Mouse (Mus musculus): Measurements from ENCODE around the gene Gm26992. TPM values are rescaled to one million over a fixed set of nuclear protein-coding genes. Genes with fewer than 3 reads are reported as not detected.

The Gm26992 gene
- not detected for polyA plus RNA-seq (2021)

DNA sequence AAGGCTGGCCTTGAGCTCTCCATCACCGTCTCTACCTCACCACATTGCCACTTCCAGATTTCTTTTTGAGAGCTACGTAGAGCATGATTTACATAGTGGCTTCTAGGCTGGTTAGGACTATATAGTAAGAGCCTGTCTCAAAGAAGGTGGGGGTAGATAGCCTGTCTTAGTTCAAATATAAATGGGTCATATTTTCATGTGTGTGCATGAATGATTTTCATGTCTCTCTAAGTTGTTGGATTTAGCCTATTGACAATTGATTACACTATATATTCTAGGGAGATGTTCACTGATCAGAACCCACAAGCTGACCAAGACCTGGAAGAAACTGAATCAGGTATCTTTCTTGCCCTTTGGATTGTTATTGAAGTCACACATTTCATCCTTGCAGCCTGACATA lies at the start of gene Gm26992:
TSS of gene Gm26992 (plus strand) at position 301 of the 400 bp plus-strand sequence.
- TF ChIP-seq CTCF (IDR thresholded peaks at IDR 0.05) = no peak
- peaks cover 52% of the 10 kb centered on the region for H3K27me3 ChIP-seq
- ATAC-seq (no peak), DNase-seq (ENCODE audit: low read depth, low spot score) (no peak)
- CTCF ChIA-PET = interaction anchor here (2.4 kb wide), 1 partner anchor 19 kb away, joined by 10 read pairs; no protein-coding TSS in a partner anchor
- POLR2A ChIA-PET = no interaction called here
- in situ Hi-C loops (cut with MboI; ENCODE audit: low pct_unique_long_range_greater_than_20kb) = no loop called here

DNA sequence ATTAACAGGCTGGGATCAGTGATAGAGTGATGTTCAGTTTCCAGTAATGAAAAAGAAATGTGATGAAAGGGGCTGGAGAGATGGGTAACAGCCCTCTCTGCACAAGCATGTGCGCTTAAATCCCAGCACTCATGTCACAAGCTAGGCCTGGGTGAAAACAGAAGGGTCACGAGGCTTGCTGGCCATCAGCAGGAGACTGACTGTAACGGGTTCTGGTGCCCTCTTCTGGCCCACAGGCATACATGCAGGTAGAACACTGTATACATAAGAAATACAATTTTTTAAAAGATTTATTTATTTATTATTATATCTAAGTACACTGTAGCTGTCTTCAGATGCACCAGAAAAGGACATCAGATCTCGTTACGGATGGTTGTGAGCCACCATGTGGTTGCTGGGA lies 47.6 kb upstream of the Gm26992 start:
- in situ Hi-C loops (cut with MboI; ENCODE audit: low pct_unique_long_range_greater_than_20kb) = loop anchor here (5.0 kb wide), 1 partner anchor 97 kb away; no protein-coding TSS in a partner anchor
- ChIA-PET POLR2A (no interaction called here), CTCF (interaction anchor here (0.9 to 1.2 kb wide), 5 partner anchors 9 to 115 kb away, joined by 3 to 4 read pairs (median 3); no protein-coding TSS in a partner anchor)
- DNase-seq (ENCODE audit: low read depth, low spot score) (no peak), ATAC-seq (no peak)
- H3K27me3 ChIP-seq = peaks cover 55% of the 10 kb centered on the region
- TF ChIP-seq CTCF (IDR thresholded peaks at IDR 0.05) = peak; percentile 62

- DNase-seq (ENCODE audit: low read depth, low spot score) (no peak), ATAC-seq (no peak)
- POLR2A ChIA-PET = no interaction called here
- H3K27me3 ChIP-seq = peaks cover 52% of the 10 kb centered on the region
- CTCF ChIA-PET = interaction anchor here (1.3 to 1.9 kb wide), 2 partner anchors 90 to 111 kb away, joined by 4 to 5 read pairs; no protein-coding TSS in a partner anchor
- peak; percentile 54 for TF ChIP-seq CTCF (IDR thresholded peaks at IDR 0.05)
- in situ Hi-C loops (cut with MboI; ENCODE audit: low pct_unique_long_range_greater_than_20kb) = no loop called here
Observed at GRCm38 (mm10) chrX:103384528-103384927, 37.3 kb upstream of the Gm26992 start.

GRCm38 (mm10) chrX:103388131-103388530 lies 33.7 kb upstream of the Gm26992 start:
- POLR2A ChIA-PET = no interaction called here
- CTCF ChIA-PET = interaction anchor here (1.1 to 1.2 kb wide), 2 partner anchors 11 to 27 kb away, joined by 3 read pairs; no protein-coding TSS in a partner anchor
- peaks cover 53% of the 10 kb centered on the region for H3K27me3 ChIP-seq
- DNase-seq (ENCODE audit: low read depth, low spot score) (no peak), ATAC-seq (no peak)
- no peak for TF ChIP-seq CTCF (IDR thresholded peaks at IDR 0.05)
- in situ Hi-C loops (cut with MboI; ENCODE audit: low pct_unique_long_range_greater_than_20kb) = no loop called here

DNA sequence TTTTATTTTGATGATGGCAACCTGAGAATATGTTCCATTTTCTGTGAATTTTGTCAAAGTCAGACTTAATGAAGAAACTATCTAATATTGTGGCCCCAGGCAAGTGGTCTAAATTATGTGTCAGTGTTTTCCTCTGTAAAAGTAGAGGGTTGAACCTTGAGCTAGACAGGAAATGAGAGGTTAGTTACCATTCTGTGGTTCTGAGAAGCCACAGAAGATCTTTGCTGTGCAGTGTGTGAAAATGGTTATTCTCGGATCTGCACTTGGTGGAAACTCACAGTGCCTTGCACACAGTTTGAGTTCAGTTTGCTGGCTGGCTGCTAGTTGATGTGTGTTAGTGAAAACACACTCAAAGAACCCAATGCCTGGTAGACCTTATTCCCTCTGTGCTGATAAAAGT lies 28.0 kb upstream of the Gm26992 start:
- DNase-seq (ENCODE audit: low read depth, low spot score) (no peak), ATAC-seq (no peak)
- ChIA-PET CTCF (no interaction called here), POLR2A (no interaction called here)
- in situ Hi-C loops (cut with MboI; ENCODE audit: low pct_unique_long_range_greater_than_20kb) = no loop called here
- TF ChIP-seq CTCF (IDR thresholded peaks at IDR 0.05) = no peak
- H3K27me3 ChIP-seq = peaks cover 67% of the 10 kb centered on the region

DNA sequence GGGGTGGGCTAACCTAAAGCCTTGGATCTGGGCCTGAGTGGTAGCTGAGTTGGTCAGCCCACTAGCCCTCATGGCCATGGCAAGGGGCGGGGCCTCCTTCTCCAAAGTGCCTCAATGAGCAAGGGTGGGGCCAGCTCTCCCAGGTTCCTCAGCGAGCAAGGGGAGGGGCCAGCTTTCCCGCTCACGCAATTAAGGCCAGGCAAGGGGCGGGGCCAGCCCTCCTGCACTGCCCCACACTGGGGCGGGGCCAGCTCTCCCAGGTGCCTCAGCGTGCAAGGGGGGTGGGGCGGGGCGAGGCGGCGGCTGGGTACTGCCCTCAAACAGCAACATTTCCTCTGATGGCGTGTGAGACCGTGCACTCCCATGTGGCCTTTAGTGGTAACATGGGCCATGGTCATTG lies 16.8 kb upstream of the Gm26992 start:
- ChIA-PET CTCF (no interaction called here), POLR2A (no interaction called here)
- in situ Hi-C loops (cut with MboI; ENCODE audit: low pct_unique_long_range_greater_than_20kb) = no loop called here
- peaks cover 38% of the 10 kb centered on the region for H3K27me3 ChIP-seq
- DNase-seq (ENCODE audit: low read depth, low spot score) (no peak), ATAC-seq (no peak)
- no peak for TF ChIP-seq CTCF (IDR thresholded peaks at IDR 0.05)

GRCm38 (mm10) chrX:103414167-103414566 lies 7.6 kb upstream of the Gm26992 start, which contains the start of gene Tsx:
Gene Tsx (plus strand): TSS chrX:103414467.
- ATAC-seq = no peak
- peaks cover 27% of the 10 kb centered on the region for H3K27me3 ChIP-seq
- ChIA-PET POLR2A (interaction anchor here (0.6 kb wide), 1 partner anchor 15 kb away, joined by 3 read pairs; no protein-coding TSS in a partner anchor), CTCF (interaction anchor here (1.4 kb wide), 1 partner anchor 29 kb away, joined by 3 read pairs; no protein-coding TSS in a partner anchor)
- DNase-seq (ENCODE audit: low read depth, low spot score) = no peak
- no peak for TF ChIP-seq CTCF (IDR thresholded peaks at IDR 0.05)
- in situ Hi-C loops (cut with MboI; ENCODE audit: low pct_unique_long_range_greater_than_20kb) = no loop called here

DNA sequence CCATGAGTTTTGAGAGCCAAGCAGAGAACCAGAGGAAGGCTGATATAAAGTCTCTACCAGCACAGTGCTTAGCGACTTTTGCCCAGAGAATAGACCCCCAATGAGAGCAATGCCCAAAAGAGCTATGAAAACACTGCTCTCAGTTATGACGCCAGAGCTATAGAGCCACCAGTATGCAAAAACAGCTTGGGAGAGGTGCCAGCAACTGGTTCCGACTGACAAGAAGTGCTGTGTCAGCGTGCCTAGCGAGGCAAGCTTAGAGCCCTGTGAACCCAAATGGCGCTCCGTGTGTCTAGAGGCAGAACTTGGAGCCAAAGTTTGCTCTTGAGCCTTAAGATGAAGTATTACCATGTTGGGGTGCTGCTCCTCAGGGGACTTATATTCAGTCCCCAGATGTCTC lies 5.9 kb downstream of the Gm26992 start:
- POLR2A ChIA-PET = no interaction called here
- in situ Hi-C loops (cut with MboI; ENCODE audit: low pct_unique_long_range_greater_than_20kb) = no loop called here
- no peak for TF ChIP-seq CTCF (IDR thresholded peaks at IDR 0.05)
- DNase-seq (ENCODE audit: low read depth, low spot score) = no peak
- H3K27me3 ChIP-seq = peaks cover 60% of the 10 kb centered on the region
- ATAC-seq = no peak
- CTCF ChIA-PET = no interaction called here

- no peak for ATAC-seq
- peaks cover 54% of the 10 kb centered on the region for H3K27me3 ChIP-seq
- ChIA-PET POLR2A (no interaction called here), CTCF (no interaction called here)
- DNase-seq (ENCODE audit: low read depth, low spot score) = no peak
- no peak for TF ChIP-seq CTCF (IDR thresholded peaks at IDR 0.05)
- in situ Hi-C loops (cut with MboI; ENCODE audit: low pct_unique_long_range_greater_than_20kb) = no loop called here
Observed at GRCm38 (mm10) chrX:103432293-103432692, 10.5 kb downstream of the Gm26992 start.

GRCm38 (mm10) chrX:103438023-103438422 lies 16.2 kb downstream of the Gm26992 start:
- POLR2A ChIA-PET = no interaction called here

GRCm38 (mm10) chrX:103440803-103441202 lies 19.0 kb downstream of the Gm26992 start:
- DNase-seq (ENCODE audit: low read depth, low spot score) (no peak), ATAC-seq (no peak)
- ChIA-PET POLR2A (no interaction called here), CTCF (interaction anchor here (0.8 to 4.8 kb wide), 14 partner anchors 11 to 182 kb away, joined by 3 to 23 read pairs (median 4); partner anchors contain the start of gene Gm26992)
- H3K27me3 ChIP-seq = peaks cover 55% of the 10 kb centered on the region
- in situ Hi-C loops (cut with MboI; ENCODE audit: low pct_unique_long_range_greater_than_20kb) = no loop called here
- TF ChIP-seq CTCF (IDR thresholded peaks at IDR 0.05) = peak; percentile 65

More at GRCm38 (mm10) chrX:103438023-103438422, 16.2 kb downstream of the Gm26992 start:
- no peak for DNase-seq (ENCODE audit: low read depth, low spot score)
- in situ Hi-C loops (cut with MboI; ENCODE audit: low pct_unique_long_range_greater_than_20kb) = loop anchor here (5.0 kb wide), 1 partner anchor 181 kb away; no protein-coding TSS in a partner anchor
- CTCF ChIA-PET = interaction anchor here (1.9 kb wide), 1 partner anchor 179 kb away, joined by 7 read pairs; no protein-coding TSS in a partner anchor
- H3K27me3 ChIP-seq = peaks cover 50% of the 10 kb centered on the region
- no peak for TF ChIP-seq CTCF (IDR thresholded peaks at IDR 0.05)
- ATAC-seq = no peak

All from Patski (cell line).